Mouse (Mus musculus) kidney, postnatal 14 days (tissue): ENCODE results near the gene Setd6.

Experiments
- DNase-seq: peaks from one replicate; pipeline ENCODE4 v3.0.0; 2022; ENCODE audit warnings: mixed read lengths

Setd6 gene

GRCm38 (mm10) chr8:95715676-95716531, at the start of gene Setd6:
Gene Setd6, plus strand, starts transcription at chr8:95715881.
- peak; percentile 92 for DNase-seq

GRCm38 (mm10) chr8:95668163-95668958, 47.3 kb upstream of the Setd6 start:
- DNase-seq, result no peak

GRCm38 (mm10) chr8:95669967-95670366, 45.7 kb upstream of the Setd6 start:
- no peak for DNase-seq

- DNase-seq, result no peak
Observed at GRCm38 (mm10) chr8:95671861-95672260, 43.8 kb upstream of the Setd6 start.

- DNase-seq, result no peak
Observed at GRCm38 (mm10) chr8:95672811-95673210, 42.9 kb upstream of the Setd6 start.

GRCm38 (mm10) chr8:95676631-95677030, 39.0 kb upstream of the Setd6 start, which contains the start of gene Ndrg4:
Gene Ndrg4, plus strand, starts transcription at chr8:95676980.
- no peak for DNase-seq

- DNase-seq, result peak; percentile 12
Observed at GRCm38 (mm10) chr8:95677591-95678023, 38.1 kb upstream of the Setd6 start.

- no peak for DNase-seq
Observed at GRCm38 (mm10) chr8:95678024-95678611, 37.6 kb upstream of the Setd6 start.

- no peak for DNase-seq
Observed at GRCm38 (mm10) chr8:95688073-95688672, 27.5 kb upstream of the Setd6 start.

GRCm38 (mm10) chr8:95690929-95691541, 24.6 kb upstream of the Setd6 start:
- DNase-seq, result no peak

GRCm38 (mm10) chr8:95694631-95695030, 21.1 kb upstream of the Setd6 start:
- no peak for DNase-seq

- DNase-seq, result no peak
Observed at GRCm38 (mm10) chr8:95696661-95697060, 19.0 kb upstream of the Setd6 start.

GRCm38 (mm10) chr8:95697128-95697527, 18.6 kb upstream of the Setd6 start:
- peak; percentile 82 for DNase-seq

- DNase-seq, result no peak
Observed at GRCm38 (mm10) chr8:95698179-95698578, 17.5 kb upstream of the Setd6 start.

GRCm38 (mm10) chr8:95700282-95700681, 15.4 kb upstream of the Setd6 start:
- DNase-seq, result no peak

GRCm38 (mm10) chr8:95701809-95702208, 13.9 kb upstream of the Setd6 start:
- DNase-seq, result no peak

- peak; percentile 86 for DNase-seq
Observed at GRCm38 (mm10) chr8:95702480-95703446, 12.9 kb upstream of the Setd6 start.

GRCm38 (mm10) chr8:95703461-95704260, 12.0 kb upstream of the Setd6 start:
- no peak for DNase-seq

GRCm38 (mm10) chr8:95704538-95704937, 11.1 kb upstream of the Setd6 start:
- no peak for DNase-seq

GRCm38 (mm10) chr8:95709579-95709978, 6.1 kb upstream of the Setd6 start:
- peak; percentile 47 for DNase-seq
